Mouse (Mus musculus) C2C12 (cell line): ENCODE measurements at regions not wholly inside any gene's neighbourhood (a gene's known extent, or its start where the extent isn't known, plus 50 kb on each side); places are given as distances from the start of the nearest gene placed in this dataset.
"Not testable (repeated sequence)": the region's sequence is repeated elsewhere in the genome, so short reads cannot be mapped to it uniquely, and the experiment has no call there.

ENCODE experiments used
- H3K27me3 ChIP-seq: one replicate; pipeline ENCODE4 v1.6.1; 2011; ENCODE audit not compliant: control insufficient read depth, insufficient read depth, insufficient read length
- H3K36me3 ChIP-seq: one replicate; pipeline ENCODE4 v1.6.1; 2011; ENCODE audit not compliant: control insufficient read depth, insufficient read depth
- H3K4me3 ChIP-seq: one replicate; pipeline ENCODE4 v1.5.1; 2011; ENCODE audit warnings: mild to moderate bottlenecking, control low read depth; ENCODE audit not compliant: poor library complexity, insufficient read depth, severe bottlenecking
- H3K79me2 ChIP-seq: one replicate; pipeline ENCODE4 v1.6.1; 2011; ENCODE audit not compliant: control insufficient read depth, insufficient read depth
- H3K79me3 ChIP-seq: one replicate; pipeline ENCODE4 v1.6.1; 2011; ENCODE audit warnings: low read depth, control low read depth
- H3ac ChIP-seq: one replicate; pipeline ENCODE3; 2011; ENCODE audit warnings: low read depth; ENCODE audit not compliant: control insufficient read depth, insufficient read length
- CEBPB ChIP-seq: IDR thresholded peaks from one replicate; pipeline ENCODE4 v1.6.1; 2011; ENCODE audit warnings: low read depth, mild to moderate bottlenecking, control low read depth, moderate library complexity
- CTCF ChIP-seq: IDR thresholded peaks from one replicate; pipeline ENCODE4 v1.5.1; 2011; ENCODE audit not compliant: control insufficient read depth, insufficient read depth, insufficient read length
- FOSL1 ChIP-seq: IDR thresholded peaks from one replicate; pipeline ENCODE4 v1.8.0; 2011; ENCODE audit warnings: mild to moderate bottlenecking, low read length; ENCODE audit not compliant: poor library complexity, insufficient read depth, severe bottlenecking
- MAX ChIP-seq: IDR thresholded peaks from one replicate; pipeline ENCODE4 v1.6.1; 2011; ENCODE audit warnings: mild to moderate bottlenecking, control low read depth
- MYOD1 ChIP-seq: IDR thresholded peaks from one replicate; pipeline ENCODE4 v1.6.1; 2011; ENCODE audit warnings: low read depth; ENCODE audit not compliant: control insufficient read depth, insufficient read length
- MYOG ChIP-seq: IDR thresholded peaks from one replicate; pipeline ENCODE4 v1.6.1; 2011; ENCODE audit not compliant: control insufficient read depth, insufficient read length; ENCODE audit errors: extremely low read depth
- USF1 ChIP-seq: IDR thresholded peaks from one replicate; pipeline ENCODE4 v1.6.1; 2011; ENCODE audit warnings: low read depth, mild to moderate bottlenecking, control low read depth, moderate library complexity

DNA sequence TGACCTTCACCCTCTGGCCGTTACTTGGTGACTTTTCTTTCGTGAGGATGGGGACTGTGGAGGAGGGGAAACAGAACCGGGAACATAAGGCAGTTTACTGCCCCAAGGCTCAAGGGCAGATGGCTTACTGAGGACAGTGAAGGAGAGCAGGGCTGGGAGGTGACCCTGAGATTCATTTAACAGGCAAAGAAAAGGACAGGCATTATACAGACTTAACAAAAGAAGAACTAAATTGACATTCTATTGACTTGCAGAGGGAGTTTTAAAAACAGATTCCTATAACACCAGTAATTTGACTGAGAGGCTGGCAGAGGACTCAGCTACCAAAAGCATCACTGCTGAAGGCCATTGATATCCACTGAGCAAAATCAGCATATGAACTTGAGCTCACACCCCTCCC lies 153.0 kb upstream of the 1700012A03Rik start:
- no peaks in the 10 kb centered on the region for H3K36me3 ChIP-seq
- no peaks in the 10 kb centered on the region for H3K27me3 ChIP-seq
- H3K79me3 ChIP-seq = no peaks in the 10 kb centered on the region
- no peak overlapping the region for H3K4me3 ChIP-seq
- H3K79me2 ChIP-seq = no peaks in the 10 kb centered on the region
- H3ac ChIP-seq = no peak overlapping the region
- TF ChIP-seq CTCF = no peak
- TF ChIP-seq MAX = no peak
- no peak for TF ChIP-seq FOSL1
- TF ChIP-seq CEBPB = no peak
- no peak for TF ChIP-seq USF1
- TF ChIP-seq MYOD1 = no peak
- TF ChIP-seq MYOG = no peak

DNA sequence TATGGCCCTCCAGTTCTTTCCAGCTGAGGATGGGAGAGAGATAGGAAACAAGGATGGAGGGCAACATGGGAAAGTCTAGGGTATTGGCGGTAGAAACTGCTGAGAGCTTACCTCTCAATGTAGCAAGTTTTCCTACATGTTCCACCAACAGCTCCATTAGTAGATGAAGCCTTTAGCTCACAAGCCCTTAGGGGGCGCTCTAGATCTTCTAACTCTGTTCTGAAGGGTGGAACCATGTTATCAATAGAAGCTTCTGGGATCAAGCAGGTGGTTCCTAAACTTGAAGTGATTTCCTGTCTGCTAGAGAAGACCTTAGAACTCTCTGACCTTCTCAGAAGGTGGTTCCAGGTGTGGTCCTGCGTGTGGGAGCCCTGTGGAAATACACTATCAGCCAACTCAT lies 154.2 kb upstream of the 1700012A03Rik start:
- H3ac ChIP-seq = no peak overlapping the region
- no peak for TF ChIP-seq CEBPB
- TF ChIP-seq USF1 = no peak
- TF ChIP-seq CTCF = no peak
- TF ChIP-seq MAX = no peak
- TF ChIP-seq MYOG = no peak
- no peak for TF ChIP-seq MYOD1
- no peak for TF ChIP-seq FOSL1
- H3K27me3 ChIP-seq = no peaks in the 10 kb centered on the region
- H3K4me3 ChIP-seq = no peak overlapping the region
- no peaks in the 10 kb centered on the region for H3K36me3 ChIP-seq
- H3K79me3 ChIP-seq = no peaks in the 10 kb centered on the region
- no peaks in the 10 kb centered on the region for H3K79me2 ChIP-seq

DNA sequence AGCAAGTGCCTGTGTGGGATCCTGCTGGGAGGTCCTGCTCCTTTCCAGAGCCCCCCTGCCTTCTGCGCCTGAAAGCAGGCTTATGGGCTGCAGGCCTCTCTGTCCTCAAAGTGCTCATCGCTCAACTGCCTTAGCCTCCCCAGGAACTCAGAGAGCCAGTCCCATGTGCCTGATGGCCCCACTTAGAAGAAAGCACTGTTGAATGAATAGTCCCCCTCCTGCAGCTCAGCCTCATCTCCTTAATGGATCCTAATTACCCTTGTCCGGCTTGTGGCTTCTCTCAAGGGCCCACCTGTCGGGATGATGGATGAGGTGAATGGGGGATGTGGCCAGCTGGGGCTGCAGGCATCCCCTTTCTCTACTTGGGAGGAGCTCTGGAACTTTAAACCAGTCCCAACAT lies 163.1 kb upstream of the 1700012A03Rik start:
- no peak overlapping the region for H3ac ChIP-seq

DNA sequence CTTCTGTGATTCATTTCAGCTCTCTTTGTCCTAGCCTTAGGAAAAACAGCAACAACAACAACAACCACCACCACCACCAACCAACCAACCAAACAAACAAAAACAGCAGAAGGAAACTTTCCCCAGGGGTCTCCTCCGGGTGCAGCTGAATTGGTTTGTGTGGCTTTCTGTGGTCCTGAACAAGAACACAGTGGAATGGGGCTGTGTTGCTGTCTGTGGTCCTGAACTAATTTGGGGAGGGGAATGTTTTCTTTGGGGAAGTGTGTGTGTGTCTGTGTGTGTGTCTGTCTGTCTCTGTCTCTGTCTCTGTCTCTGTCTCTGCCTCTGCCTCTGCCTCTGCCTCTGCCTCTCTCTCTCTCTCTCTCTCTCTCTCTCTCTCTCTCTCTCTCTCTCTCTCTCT lies 164.8 kb upstream of the 1700012A03Rik start:
- not testable (repeated sequence) for H3K27me3 ChIP-seq, H3K79me2 ChIP-seq, H3ac ChIP-seq, H3K79me3 ChIP-seq, H3K4me3 ChIP-seq, H3K36me3 ChIP-seq

More for the DNA sequence above, 163.1 kb upstream of the 1700012A03Rik start:
- Histone ChIP-seq H3K27me3 (no peaks in the 10 kb centered on the region), H3K79me3 (no peaks in the 10 kb centered on the region), H3K79me2 (no peaks in the 10 kb centered on the region), H3K4me3 (no peak overlapping the region), H3K36me3 (no peaks in the 10 kb centered on the region)
- no peak for TF ChIP-seq MYOD1
- TF ChIP-seq USF1 = no peak
- TF ChIP-seq MYOG = no peak
- TF ChIP-seq MAX = no peak
- TF ChIP-seq CTCF = no peak
- TF ChIP-seq FOSL1 = no peak
- no peak for TF ChIP-seq CEBPB

DNA sequence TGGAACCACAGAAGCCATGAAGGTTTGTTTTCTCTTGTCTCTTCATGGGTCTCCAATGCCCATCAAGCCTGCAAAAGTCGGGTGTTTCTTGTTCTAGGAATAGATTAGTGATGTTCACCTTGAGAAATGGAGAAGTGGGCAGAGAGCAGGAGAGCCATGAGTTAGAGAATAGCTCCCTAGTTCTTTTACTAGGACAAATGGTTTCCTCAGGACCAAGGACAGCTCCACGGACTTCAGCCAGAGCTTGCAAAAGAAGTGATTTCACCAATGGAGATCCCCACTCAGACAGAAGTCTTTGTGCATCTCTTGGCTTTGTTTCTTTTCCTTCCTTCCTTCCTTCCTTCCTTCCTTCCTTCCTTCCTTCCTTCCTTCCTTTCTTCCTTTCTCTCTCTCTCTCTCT lies 166.3 kb upstream of the 1700012A03Rik start:
- H3K79me3 ChIP-seq = no peaks in the 10 kb centered on the region
- H3K36me3 ChIP-seq = no peaks in the 10 kb centered on the region
- no peak overlapping the region for H3ac ChIP-seq
- no peaks in the 10 kb centered on the region for H3K79me2 ChIP-seq
- no peak overlapping the region for H3K4me3 ChIP-seq
- H3K27me3 ChIP-seq = no peaks in the 10 kb centered on the region
- no peak for TF ChIP-seq CTCF
- TF ChIP-seq FOSL1 = no peak
- TF ChIP-seq USF1 = no peak
- no peak for TF ChIP-seq MYOG

DNA sequence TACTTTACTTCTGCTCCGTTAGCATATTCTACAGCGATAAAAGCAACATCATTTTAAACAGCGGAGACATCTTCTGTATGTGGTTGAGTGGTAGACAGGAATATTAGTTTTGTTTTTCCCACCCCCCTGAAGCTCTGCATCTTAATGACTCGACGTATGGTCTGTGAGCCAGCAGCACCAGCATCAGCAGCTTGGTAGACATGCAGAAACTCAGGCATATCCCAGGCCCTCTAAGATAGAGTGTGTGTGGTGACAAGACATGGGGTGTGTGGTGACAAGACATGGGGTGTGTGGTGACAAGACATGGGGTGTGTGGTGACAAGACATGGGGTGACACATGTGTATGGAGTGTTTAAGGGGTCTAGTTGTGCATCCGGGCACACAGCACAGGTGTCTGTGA lies 175.4 kb upstream of the 1700012A03Rik start:
- H3K79me2 ChIP-seq = no peaks in the 10 kb centered on the region
- H3K36me3 ChIP-seq = no peaks in the 10 kb centered on the region
- H3ac ChIP-seq = no peak overlapping the region
- no peak overlapping the region for H3K4me3 ChIP-seq
- no peak for TF ChIP-seq CTCF
- TF ChIP-seq CEBPB = no peak
- no peak for TF ChIP-seq MYOD1
- no peak for TF ChIP-seq FOSL1
- TF ChIP-seq MYOG = no peak
- no peak for TF ChIP-seq MAX
- H3K79me3 ChIP-seq = no peaks in the 10 kb centered on the region
- no peaks in the 10 kb centered on the region for H3K27me3 ChIP-seq
